In genomic region chr4:155214188-155214587, GRCm38 (mm10) we compare ENCODE assay signal across 14 mouse cellular contexts. TPM values are rescaled to one million over a fixed set of nuclear protein-coding genes. Genes with fewer than 3 reads are reported as not detected.
DNase-seq lines count a peak whose midpoint lies in the region; ATAC-seq lines count a peak whose summit lies in the region.
"Had no signal": no experiment of that assay in that cellular context is flagged by ENCODE, and none has a peak within 500 bp of the region (broad histone marks: within the 10 kb centered on the region; RNA-seq: fewer than 3 reads in every experiment).

No protein-coding gene starts in this region.

- H3K9ac ChIP-seq in heart, embryonic 13.5 days, result peak overlapping the region; percentile 33; the same call in 1 of the 2 replicates
- H3K9ac ChIP-seq in embryonic facial prominence, embryonic 13.5 days, result peak overlapping the region; percentile 47; the same call in 1 of the 2 replicates
- no peak overlapping the region; the same call in 1 of the 2 replicates for H3K9ac ChIP-seq in hindbrain, embryonic 15.5 days
- H3K9ac ChIP-seq in neural tube, embryonic 14.5 days (replicated peaks; ENCODE audit: low read depth, low read length), result no peak overlapping the region
- H3K9ac ChIP-seq: heart, embryonic 15.5 days; liver, embryonic 15.5 days had no signal

- H3K4me2 ChIP-seq in heart, embryonic 13.5 days, result no peak overlapping the region
- H3K4me2 ChIP-seq in embryonic facial prominence, embryonic 13.5 days, result no peak overlapping the region
- 0 out of 2 replicates have a peak overlapping the region, but pooled peaks have one; percentile 25 for H3K4me2 ChIP-seq in hindbrain, embryonic 15.5 days
- H3K4me2 ChIP-seq in neural tube, embryonic 14.5 days (ENCODE audit: low read depth, low read length), result 0 out of 2 replicates have a peak overlapping the region, but pooled peaks have one; percentile 17
- H3K4me2 ChIP-seq: liver, embryonic 15.5 days had no signal

- peaks cover 99% of the 10 kb centered on the region for H3K4me1 ChIP-seq in heart, embryonic 13.5 days
- peaks cover 79% of the 10 kb centered on the region for H3K4me1 ChIP-seq in embryonic facial prominence, embryonic 13.5 days
- peaks cover 85% of the 10 kb centered on the region for H3K4me1 ChIP-seq in hindbrain, embryonic 15.5 days (replicated peaks)
- peaks cover 62% of the 10 kb centered on the region for H3K4me1 ChIP-seq in neural tube, embryonic 14.5 days (ENCODE audit: control insufficient read depth, insufficient read depth, low read length)

- no peak overlapping the region for H3K4me3 ChIP-seq in heart, embryonic 13.5 days
- no peak overlapping the region for H3K4me3 ChIP-seq in embryonic facial prominence, embryonic 13.5 days
- H3K4me3 ChIP-seq in hindbrain, embryonic 15.5 days, result no peak overlapping the region
- H3K4me3 ChIP-seq in neural tube, embryonic 14.5 days (ENCODE audit: low read depth, low read length), result no peak overlapping the region
- H3K4me3 ChIP-seq: heart, embryonic 15.5 days; liver, embryonic 15.5 days; megakaryocyte, embryonic 14.5 days had no signal

- intact Hi-C loops in heart, postnatal 14 days (cut with DNase I), result no loop called here

- 0 out of 2 replicates have a peak overlapping the region, but pooled peaks have one; percentile 12 for H3K27ac ChIP-seq in heart, embryonic 13.5 days (replicated peaks)
- no peak overlapping the region for H3K27ac ChIP-seq in embryonic facial prominence, embryonic 13.5 days
- peak overlapping the region; percentile 32; the same call in 1 of the 2 replicates for H3K27ac ChIP-seq in hindbrain, embryonic 15.5 days (replicated peaks)
- H3K27ac ChIP-seq in neural tube, embryonic 14.5 days (ENCODE audit: low read depth, low read length), result peak overlapping the region; percentile 23; the same call in 1 of the 2 replicates
- H3K27ac ChIP-seq: liver, embryonic 15.5 days had no signal

- no peak for DNase-seq in heart, postnatal 14 days
- no peak for DNase-seq in urinary bladder, postnatal 4 days (ENCODE audit: low spot score in 2 of 2)
- DNase-seq in heart, adult 18-20 months, result no peak
- DNase-seq: adrenal gland, postnatal 10 days; embryo, embryonic 11 days; kidney, adult 9 months; thymus, adult 2 months had no signal

- H3K9me3 ChIP-seq in heart, embryonic 13.5 days, result no peaks in the 10 kb centered on the region
- H3K9me3 ChIP-seq in embryonic facial prominence, embryonic 13.5 days, result no peaks in the 10 kb centered on the region
- no peaks in the 10 kb centered on the region for H3K9me3 ChIP-seq in hindbrain, embryonic 15.5 days
- H3K9me3 ChIP-seq in neural tube, embryonic 14.5 days (ENCODE audit: control insufficient read depth, low read length), result no peaks in the 10 kb centered on the region
- H3K9me3 ChIP-seq: heart, embryonic 15.5 days; liver, embryonic 15.5 days; megakaryocyte, embryonic 14.5 days had no signal

- 76% methylated on average over 6 of the region's 6 CpGs for WGBS in heart, embryonic 13.5 days
- 77% methylated on average over 6 of the region's 6 CpGs for WGBS in embryonic facial prominence, embryonic 13.5 days
- 62% methylated on average over 6 of the region's 6 CpGs for WGBS in hindbrain, embryonic 15.5 days
- WGBS in neural tube, embryonic 14.5 days, result 64% methylated on average over 6 of the region's 6 CpGs

- H3K27me3 ChIP-seq in heart, embryonic 13.5 days (replicated peaks), result no peaks in the 10 kb centered on the region
- no peaks in the 10 kb centered on the region for H3K27me3 ChIP-seq in embryonic facial prominence, embryonic 13.5 days
- H3K27me3 ChIP-seq in hindbrain, embryonic 15.5 days, result no peaks in the 10 kb centered on the region
- H3K27me3 ChIP-seq in neural tube, embryonic 14.5 days (ENCODE audit: control insufficient read depth, insufficient read depth, low read length), result no peaks in the 10 kb centered on the region
- H3K27me3 ChIP-seq: heart, embryonic 15.5 days; megakaryocyte, embryonic 14.5 days had no signal

- peaks cover 17% of the 10 kb centered on the region for H3K36me3 ChIP-seq in heart, embryonic 13.5 days
- peaks cover 19% of the 10 kb centered on the region for H3K36me3 ChIP-seq in embryonic facial prominence, embryonic 13.5 days
- H3K36me3 ChIP-seq in hindbrain, embryonic 15.5 days, result no peaks in the 10 kb centered on the region
- no peaks in the 10 kb centered on the region for H3K36me3 ChIP-seq in neural tube, embryonic 14.5 days (ENCODE audit: control insufficient read depth, insufficient read depth, low read length)
- H3K36me3 ChIP-seq: heart, embryonic 15.5 days; liver, embryonic 15.5 days had no signal

- ATAC-seq in heart, embryonic 13.5 days (ENCODE audit: extremely low read depth, insufficient number of reproducible peaks, low FRiP score, low TSS enrichment), result no peak
- no peak for ATAC-seq in embryonic facial prominence, embryonic 13.5 days (ENCODE audit: insufficient number of reproducible peaks, insufficient read depth, low FRiP score, low TSS enrichment, low read depth)
- ATAC-seq in hindbrain, embryonic 15.5 days (ENCODE audit: low FRiP score, low read depth), result no peak
- no peak for ATAC-seq in neural tube, embryonic 14.5 days (ENCODE audit: low read depth)

RNA-seq across cellular contexts. Expression of gene Ski, which starts 8.2 kb away (rescaled TPM):
- polyA plus RNA-seq in heart, embryonic 13.5 days (2015; fragmentation: Nextera tagmentation; extraction: Ambion mirVana), result 10.1 and 10.2 TPM in 2 replicates
- 10 to 100 TPM; 65.0 to 65.3 TPM for total RNA-seq in heart, postnatal 14 days (2021)
- polyA plus RNA-seq in embryonic facial prominence, embryonic 13.5 days (2015; fragmentation: Nextera tagmentation; extraction: Ambion mirVana), result 21.5 and 24.9 TPM in 2 replicates
- 11.3 and 11.9 TPM in 2 replicates for polyA plus RNA-seq in hindbrain, embryonic 15.5 days (2015; fragmentation: Nextera tagmentation; extraction: Ambion mirVana)
- polyA plus RNA-seq in neural tube, embryonic 14.5 days (2014; fragmentation: Nextera tagmentation; extraction: Ambion mirVana), result 16.8 and 17.7 TPM in 2 replicates
- 10 to 100 TPM; 48.6 to 50.2 TPM for total RNA-seq in heart, adult 18-20 months (2021)

RNA-seq across cellular contexts. Expression of gene Faap20, which starts 35.4 kb away (rescaled TPM):
- 63.2 and 71.1 TPM in 2 replicates for polyA plus RNA-seq in heart, embryonic 13.5 days (2015; fragmentation: Nextera tagmentation; extraction: Ambion mirVana)
- total RNA-seq in heart, postnatal 14 days (2021), result 10 to 100 TPM; 19.0 to 19.6 TPM
- polyA plus RNA-seq in embryonic facial prominence, embryonic 13.5 days (2015; fragmentation: Nextera tagmentation; extraction: Ambion mirVana), result 77.4 and 80.0 TPM in 2 replicates
- polyA plus RNA-seq in hindbrain, embryonic 15.5 days (2015; fragmentation: Nextera tagmentation; extraction: Ambion mirVana), result 73.8 and 75.7 TPM in 2 replicates
- polyA plus RNA-seq in neural tube, embryonic 14.5 days (2014; fragmentation: Nextera tagmentation; extraction: Ambion mirVana), result 70.8 and 71.5 TPM in 2 replicates
- 10 to 100 TPM; 19.2 to 20.3 TPM for total RNA-seq in heart, adult 18-20 months (2021)

Comparison
In these comparisons a context has a peak if more than half of its experiments do, and no peak if none do; other contexts are left out.
1. H3K4me2 ChIP-seq: peak in hindbrain, embryonic 15.5 days (single experiment) and neural tube, embryonic 14.5 days (single experiment); none in heart, embryonic 13.5 days (single experiment) and embryonic facial prominence, embryonic 13.5 days (single experiment).
2. H3K9ac ChIP-seq: peak in heart, embryonic 13.5 days (single experiment) and embryonic facial prominence, embryonic 13.5 days (single experiment); none in hindbrain, embryonic 15.5 days (single experiment) and neural tube, embryonic 14.5 days (single experiment).